Mouse (Mus musculus): ENCODE measurements at regions not wholly inside any gene's neighbourhood (a gene's known extent, or its start where the extent isn't known, plus 50 kb on each side); places are given as distances from the start of the nearest gene placed in this dataset.

- no peak for TF ChIP-seq FLI1 (IDR thresholded peaks at IDR 0.05; ENCODE audit: low read length)
- no peak for TF ChIP-seq GATA1 (IDR thresholded peaks at IDR 0.05; ENCODE audit: borderline replicate concordance, low read length)
Observed at GRCm38 (mm10) chr11:18067676-18068075, 114.0 kb upstream of the Etaa1 start.

Data from megakaryocyte, embryonic 14.5 days (primary cell).